Mouse (Mus musculus) limb, embryonic 14.5 days (tissue): ENCODE data around the gene Efhc1. TPM values are rescaled to one million over a fixed set of nuclear protein-coding genes. Genes with fewer than 3 reads are reported as not detected.

Experiments
- ATAC-seq: fragments of 200-750 bp; cut with Nextera tagmentation; 2 replicates; pipeline ENCODE4 v1.8.0; 2017; ENCODE audit warnings: low read depth, moderate number of reproducible peaks, moderate TSS enrichment; ENCODE audit not compliant: low FRiP score
- DNase-seq: peaks from one replicate; pipeline ENCODE4 v3.0.0-alpha.2; 2015; ENCODE audit warnings: low spot score
- H3K27ac ChIP-seq: fragments of 300-500 bp; sonication (generic); replicated peaks from 2 replicates; pipeline ENCODE4 v1.5.1; 2014; ENCODE audit warnings: low read depth, mild to moderate bottlenecking, low read length, moderate library complexity, mixed read lengths
- H3K27me3 ChIP-seq: fragments of 300-500 bp; sonication (generic); 2 replicates; pipeline ENCODE4 v1.6.1; 2014; ENCODE audit warnings: low read length, mixed read lengths; ENCODE audit not compliant: control insufficient read depth, insufficient read depth
- H3K36me3 ChIP-seq: fragments of 300-500 bp; sonication (generic); 2 replicates; pipeline ENCODE4 v1.6.1; 2014; ENCODE audit warnings: mild to moderate bottlenecking, low read length, moderate library complexity, mixed read lengths; ENCODE audit not compliant: control insufficient read depth, insufficient read depth
- H3K4me1 ChIP-seq: fragments of 300-500 bp; sonication (generic); 2 replicates; pipeline ENCODE4 v1.6.1; 2014; ENCODE audit warnings: antibody characterized with exemption, low read length, mixed read lengths; ENCODE audit not compliant: control insufficient read depth, insufficient read depth
- H3K4me2 ChIP-seq: fragments of 300-500 bp; sonication (generic); replicated peaks from 2 replicates; pipeline ENCODE4 v1.6.1; 2014; ENCODE audit warnings: low read depth, mild to moderate bottlenecking, low read length, moderate library complexity; ENCODE audit not compliant: severe bottlenecking
- H3K4me3 ChIP-seq: fragments of 300-500 bp; sonication (generic); replicated peaks from 2 replicates; pipeline ENCODE4 v1.5.1; 2014; ENCODE audit warnings: low read length
- H3K9ac ChIP-seq: fragments of 300-500 bp; sonication (generic); 2 replicates; pipeline ENCODE4 v1.6.1; 2014; ENCODE audit warnings: mild to moderate bottlenecking, low read depth, low read length, moderate library complexity; ENCODE audit not compliant: severe bottlenecking
- H3K9me3 ChIP-seq: fragments of 300-500 bp; sonication (generic); 2 replicates; pipeline ENCODE4 v1.6.1; 2016; ENCODE audit warnings: low read length; ENCODE audit not compliant: control insufficient read depth
- POLR2A ChIP-seq: fragments of 200-500 bp; IDR thresholded peaks from 2 replicates; pipeline ENCODE4 v1.8.0; 2012; ENCODE audit warnings: inconsistent platforms, mild to moderate bottlenecking, moderate library complexity, borderline replicate concordance; ENCODE audit not compliant: insufficient read depth, insufficient read length; ENCODE audit errors: extremely low read depth
- WGBS: fragments of 180-500 bp; shearing (Covaris S2); extraction: QIAGEN DNeasy Blood & Tissue Kit; methylation state at CpG from one replicate; pipeline ENCODE4 v1.1.7; 2014; 5-methylcytosine and 5-hydroxymethylcytosine counted together
- polyA plus RNA-seq, 2 experiments: library from polyadenylated mRNA; depleted of rRNA in 1 of 2; stranded (reverse) in 1 of 2; unstranded in 1 of 2; fragments of >200 nt; fragmentation: Nextera tagmentation in 1 of 2; extraction: Ambion mirVana in 1 of 2; gene quantifications; 2 replicates each; pipeline versions ENCODE4 v1.2.1 to v1.2.3; 2012 to 2014

Efhc1 gene
- polyA plus RNA-seq, 2 experiments: 2.7 to 3.1 TPM

- no peak for TF ChIP-seq POLR2A
- 64% methylated on average over 9 of the region's 9 CpGs for WGBS
Measured at GRCm38 (mm10) chr1:20974341-20975135, 23.1 kb downstream of the Efhc1 start.

GRCm38 (mm10) chr1:20980553-20980952 lies 29.1 kb downstream of the Efhc1 start:
- no peaks in the 10 kb centered on the region for H3K4me1 ChIP-seq
- ATAC-seq: no peak
- H3K9me3 ChIP-seq: no peaks in the 10 kb centered on the region
- H3K4me3 ChIP-seq: no peak overlapping the region
- no peak for DNase-seq
- no peak overlapping the region for H3K9ac ChIP-seq
- TF ChIP-seq POLR2A: no peak
- H3K27me3 ChIP-seq: no peaks in the 10 kb centered on the region
- WGBS: 67% methylated on average over 1 of the region's 1 CpGs
- no peak overlapping the region for H3K27ac ChIP-seq
- H3K4me2 ChIP-seq: no peak overlapping the region
- no peaks in the 10 kb centered on the region for H3K36me3 ChIP-seq

More at GRCm38 (mm10) chr1:20974341-20975135, 23.1 kb downstream of the Efhc1 start:
- DNase-seq: no peak
- Histone ChIP-seq H3K9ac (no peak overlapping the region), H3K27me3 (no peaks in the 10 kb centered on the region), H3K36me3 (no peaks in the 10 kb centered on the region), H3K9me3 (no peaks in the 10 kb centered on the region), H3K4me3 (no peak overlapping the region), H3K4me1 (no peaks in the 10 kb centered on the region), H3K27ac (no peak overlapping the region), H3K4me2 (no peak overlapping the region)
- ATAC-seq: no peak

- Histone ChIP-seq H3K4me3 (no peak overlapping the region), H3K27ac (no peak overlapping the region), H3K36me3 (no peaks in the 10 kb centered on the region), H3K9me3 (no peaks in the 10 kb centered on the region), H3K27me3 (no peaks in the 10 kb centered on the region), H3K4me1 (no peaks in the 10 kb centered on the region), H3K4me2 (no peak overlapping the region), H3K9ac (no peak overlapping the region)
- no peak for TF ChIP-seq POLR2A
- DNase-seq (no peak), ATAC-seq (no peak)
- 91% methylated on average over 6 of the region's 6 CpGs for WGBS
Measured at GRCm38 (mm10) chr1:20981764-20982163, 30.3 kb downstream of the Efhc1 start.

- no peak for TF ChIP-seq POLR2A
- Histone ChIP-seq H3K36me3 (no peaks in the 10 kb centered on the region), H3K9ac (no peak overlapping the region), H3K4me2 (no peak overlapping the region), H3K9me3 (no peaks in the 10 kb centered on the region), H3K27me3 (no peaks in the 10 kb centered on the region), H3K27ac (no peak overlapping the region), H3K4me3 (no peak overlapping the region), H3K4me1 (no peaks in the 10 kb centered on the region)
- ATAC-seq (no peak), DNase-seq (no peak)
- 69% methylated on average over 2 of the region's 2 CpGs for WGBS
Measured at GRCm38 (mm10) chr1:20984103-20984502, 32.7 kb downstream of the Efhc1 start.

GRCm38 (mm10) chr1:20984582-20984981 lies 33.2 kb downstream of the Efhc1 start:
- ATAC-seq: no peak
- Histone ChIP-seq H3K4me2 (no peak overlapping the region), H3K9ac (no peak overlapping the region), H3K36me3 (no peaks in the 10 kb centered on the region), H3K4me1 (no peaks in the 10 kb centered on the region), H3K27me3 (no peaks in the 10 kb centered on the region), H3K4me3 (no peak overlapping the region), H3K27ac (no peak overlapping the region), H3K9me3 (no peaks in the 10 kb centered on the region)
- DNase-seq: no peak
- WGBS: 76% methylated on average over 4 of the region's 4 CpGs
- no peak for TF ChIP-seq POLR2A
